Mouse (Mus musculus): ENCODE results near the gene Hdc.

Gene Hdc

GRCm38 (mm10) chr2:126552357-126553290 is 66.5 kb downstream of the Hdc start, which contains the start of gene Slc27a2:
Gene Slc27a2, plus strand, starts transcription at chr2:126552407.
- DNase-seq (ENCODE audit: low spot score in 2 of 2) = no peak

- no peak for DNase-seq (ENCODE audit: low spot score in 2 of 2)
These were observed 67.2 kb downstream of the Hdc start for GRCm38 (mm10) chr2:126551896-126552295.

GRCm38 (mm10) chr2:126551244-126551890 is 67.7 kb downstream of the Hdc start:
- DNase-seq (ENCODE audit: low spot score in 2 of 2) = no peak

GRCm38 (mm10) chr2:126549681-126550080 is 69.4 kb downstream of the Hdc start:
- no peak for DNase-seq (ENCODE audit: low spot score in 2 of 2)

- DNase-seq (ENCODE audit: low spot score in 2 of 2) = no peak
These were observed 72.7 kb downstream of the Hdc start for GRCm38 (mm10) chr2:126546392-126546791.

GRCm38 (mm10) chr2:126545297-126545696 is 73.8 kb downstream of the Hdc start:
- no peak for DNase-seq (ENCODE audit: low spot score in 2 of 2)
